Mouse (Mus musculus) frontal cortex, adult (tissue): Measurements from ENCODE around the gene Cct6b.

Source experiments
- ATAC-seq: cut with Nextera tagmentation; 2 replicates; pipeline ENCODE4 v1.9.2; 2017; ENCODE audit warnings: mild to moderate bottlenecking, moderate library complexity, mixed read lengths; ENCODE audit not compliant: low TSS enrichment

The Cct6b gene

DNA sequence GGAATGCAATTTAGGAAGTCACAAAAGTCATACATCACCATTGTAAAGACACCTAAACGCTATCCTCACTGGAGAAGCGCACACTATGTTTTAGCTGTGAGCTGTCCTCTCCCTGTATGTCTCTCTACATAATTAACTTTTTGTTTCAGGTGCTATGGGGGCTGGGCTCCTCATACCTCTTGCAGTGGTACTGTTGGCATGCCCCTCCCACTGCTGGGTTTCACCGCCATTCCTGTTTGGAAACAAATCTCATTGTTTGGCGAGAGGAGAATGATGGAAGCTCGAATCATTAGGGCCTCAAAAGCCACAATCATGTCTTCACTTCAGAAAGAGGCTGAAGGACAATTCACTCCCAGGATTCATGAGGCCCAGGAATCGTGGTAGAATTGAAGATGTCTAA is 59.0 kb downstream of the Cct6b start:
- ATAC-seq, result no peak

GRCm38 (mm10) chr11:82699865-82700410 is 64.2 kb downstream of the Cct6b start:
- ATAC-seq, result peak; percentile 79

- no peak for ATAC-seq
These were observed 68.2 kb downstream of the Cct6b start for GRCm38 (mm10) chr11:82695930-82696329.

DNA sequence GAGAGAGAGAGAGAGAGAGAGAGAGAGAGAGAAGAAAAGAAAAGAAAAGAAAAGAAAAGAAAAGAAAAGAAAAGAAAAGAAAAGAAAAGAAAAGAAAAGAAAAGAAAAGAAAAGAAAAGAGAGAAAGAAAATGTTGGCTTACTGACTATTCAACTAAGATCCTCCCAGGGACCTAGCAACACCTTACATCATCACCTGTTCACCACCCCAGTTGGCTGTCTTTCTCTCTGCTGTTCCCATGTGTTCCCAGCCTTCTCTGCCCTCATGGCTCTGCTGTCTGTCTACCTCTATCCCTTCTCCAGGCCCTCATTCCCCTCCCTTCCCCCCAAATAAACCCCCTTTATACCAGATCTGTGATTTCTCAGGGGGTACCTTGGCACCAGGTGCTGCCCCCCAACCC is 69.2 kb downstream of the Cct6b start:
- ATAC-seq, result peak; percentile 77

GRCm38 (mm10) chr11:82692668-82693067 is 71.5 kb downstream of the Cct6b start:
- peak; percentile 64 for ATAC-seq

DNA sequence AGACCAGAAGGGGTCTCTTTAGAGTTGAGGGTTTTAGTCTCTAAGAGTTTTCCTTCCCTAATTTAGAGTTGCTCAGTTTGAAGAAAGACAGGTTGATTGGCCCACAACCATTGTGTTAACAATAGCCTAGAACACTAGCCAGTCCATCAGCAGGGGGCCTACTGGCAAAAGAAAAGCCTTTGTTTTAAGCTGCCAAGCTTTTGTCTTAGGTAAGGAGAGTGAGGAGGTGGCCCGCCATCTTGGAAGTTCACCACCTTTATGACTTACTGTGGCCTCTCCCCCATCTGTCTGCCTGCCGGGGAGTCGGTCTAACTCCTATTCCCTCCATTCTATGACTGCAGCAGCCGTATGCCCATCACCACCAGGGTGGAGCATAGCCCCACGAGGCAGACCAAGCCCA is 73.6 kb downstream of the Cct6b start:
- no peak for ATAC-seq

- peak; percentile 67 for ATAC-seq
These were observed 76.5 kb downstream of the Cct6b start for GRCm38 (mm10) chr11:82687668-82688067.

DNA sequence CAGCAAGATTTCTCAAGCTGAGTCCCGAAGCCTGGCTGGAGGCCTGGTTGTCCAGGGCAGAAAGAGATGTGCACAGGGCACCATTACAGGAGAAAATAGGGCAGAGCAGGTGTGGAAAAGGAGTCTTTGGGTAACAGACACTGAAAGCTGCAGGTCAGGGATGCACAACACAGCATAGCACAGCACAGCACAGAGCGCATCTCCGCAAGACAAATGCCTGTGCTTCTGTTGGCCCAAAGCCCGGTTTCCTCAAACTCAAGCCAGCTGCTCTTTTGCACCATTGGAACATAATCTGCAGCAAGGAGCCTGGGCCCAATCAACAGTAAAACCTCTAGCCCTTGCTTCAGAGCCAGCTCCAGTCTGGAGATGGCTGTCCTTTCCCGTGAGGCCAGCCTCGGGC is 79.4 kb downstream of the Cct6b start:
- ATAC-seq, result peak; percentile 69

DNA sequence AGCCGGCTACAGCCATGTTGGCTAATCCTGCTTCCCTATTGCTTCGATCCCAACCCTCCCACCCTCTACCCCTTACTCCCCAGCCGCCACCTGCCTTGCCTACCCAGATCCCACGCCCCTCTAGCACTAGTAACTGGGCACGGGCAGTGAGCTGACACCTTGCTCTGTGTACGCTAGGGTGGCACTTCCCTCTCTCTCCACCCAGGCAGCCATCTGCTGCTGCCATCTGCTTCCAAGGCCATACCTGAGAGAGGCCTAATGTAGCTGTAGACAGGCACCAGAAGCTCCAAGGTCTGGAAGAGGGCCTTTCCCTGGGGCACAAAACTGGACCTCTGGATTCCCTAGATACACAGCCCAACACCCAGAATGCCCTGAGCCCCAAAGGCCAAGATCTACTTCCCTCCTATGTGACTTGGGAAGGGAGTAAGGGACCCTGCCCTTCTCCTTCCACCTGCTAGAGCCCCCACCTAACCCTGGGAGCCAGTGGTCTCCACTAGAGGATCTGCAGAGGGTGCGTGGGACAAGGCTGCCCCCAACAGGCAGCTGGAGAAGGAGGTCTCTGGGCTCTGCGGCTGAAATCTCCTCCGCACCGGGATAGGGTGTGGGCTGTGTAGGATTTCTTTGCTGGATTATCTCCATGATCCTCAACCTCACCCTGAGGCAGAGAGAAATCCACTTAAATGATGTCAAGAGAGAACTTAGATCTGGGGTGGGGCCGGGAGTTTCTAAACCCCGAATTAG is 80.2 kb downstream of the Cct6b start:
- peak; percentile 61 for ATAC-seq

DNA sequence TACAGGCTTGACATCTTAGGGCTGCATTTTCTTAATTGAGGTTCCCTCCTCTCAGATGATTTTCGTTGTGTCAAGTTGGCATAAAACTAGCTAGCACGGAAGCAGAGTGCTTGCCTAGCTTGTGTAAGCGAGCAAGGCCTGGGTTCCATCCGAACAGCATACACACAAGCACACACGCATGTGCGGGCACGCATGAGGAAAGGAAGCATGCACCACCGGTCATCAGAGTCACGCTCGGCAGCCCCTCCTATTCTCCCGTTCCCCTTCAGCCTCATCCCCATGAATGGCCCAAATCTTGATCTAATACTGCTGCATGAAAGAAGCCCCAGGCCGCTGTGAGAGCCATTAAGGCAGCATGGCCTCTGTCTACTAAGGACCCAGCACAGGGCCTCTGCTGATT is 85.6 kb downstream of the Cct6b start:
- no peak for ATAC-seq
